Mouse (Mus musculus) urinary bladder, adult 18-20 months (tissue): Measurements from ENCODE around the gene Fam71a.
"Not testable (repeated sequence)": the region's sequence is repeated elsewhere in the genome, so short reads cannot be mapped to it uniquely, and the experiment has no call there.

Source experiments
- DNase-seq, 2 experiments: peaks; one replicate each; pipeline ENCODE4 v3.0.0; 2022; ENCODE audit warnings: low spot score in 2 of 2, mixed read lengths in 2 of 2

Fam71a gene

GRCm38 (mm10) chr1:191182431-191183162, 18.0 kb upstream of the Fam71a start:
- DNase-seq = peak; percentile 56 to 66

DNA sequence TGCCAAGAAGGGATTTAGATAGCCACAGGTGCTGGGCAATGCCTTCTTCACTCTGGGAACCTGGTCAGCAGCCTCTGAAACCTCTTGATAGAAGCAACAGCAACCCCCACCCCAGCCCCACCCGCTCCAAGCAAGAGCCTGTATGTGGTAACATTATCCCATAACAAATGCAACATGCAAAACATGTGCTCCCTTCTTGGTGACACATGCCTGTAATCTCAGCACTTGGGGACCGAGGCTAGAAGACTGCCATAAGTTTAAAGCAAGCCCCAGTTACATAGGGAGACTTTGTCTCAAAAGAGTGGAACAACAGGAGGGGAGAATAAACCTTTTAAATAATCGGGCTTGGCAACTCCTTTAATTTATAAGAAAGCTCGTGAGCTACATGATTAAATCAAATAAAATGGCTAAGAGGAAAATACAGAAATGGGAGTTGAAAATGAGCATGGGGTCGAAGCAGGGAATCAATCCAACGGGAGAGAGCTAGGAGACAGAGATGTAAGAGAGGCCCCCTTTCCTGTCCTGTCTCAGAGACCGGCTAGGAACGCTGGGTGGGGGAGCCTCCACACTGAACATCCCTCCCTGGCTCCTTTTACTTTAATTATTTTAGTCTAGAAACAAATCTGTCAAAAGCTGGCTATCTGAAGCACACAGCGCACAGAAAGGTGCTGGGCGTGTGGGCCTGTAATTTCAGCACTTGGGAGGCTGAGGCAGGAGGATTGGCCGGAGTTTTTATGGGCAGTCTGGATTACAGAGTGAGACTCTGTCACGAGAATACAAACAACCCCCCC, 17.0 kb upstream of the Fam71a start:
- DNase-seq = no peak

DNA sequence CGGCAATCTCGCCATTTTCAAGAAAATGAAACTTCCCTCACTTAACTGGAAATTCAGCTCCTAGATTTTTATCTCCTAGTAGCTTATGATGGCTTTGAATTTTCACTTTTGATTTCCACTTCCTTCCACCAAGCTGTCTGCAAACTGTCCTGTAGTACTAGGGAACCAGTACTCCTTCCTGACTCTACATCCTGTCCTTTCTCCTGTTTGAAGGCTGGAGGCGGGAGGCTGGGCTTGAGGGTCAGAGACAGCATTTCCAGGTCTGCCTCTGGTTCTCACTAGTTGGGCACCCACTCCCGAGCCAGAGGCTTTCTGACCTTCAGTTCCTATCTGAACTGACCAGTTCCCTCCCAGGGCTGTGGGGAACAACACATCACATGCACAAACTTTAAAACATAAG, 15.8 kb upstream of the Fam71a start:
- DNase-seq = no peak

DNA sequence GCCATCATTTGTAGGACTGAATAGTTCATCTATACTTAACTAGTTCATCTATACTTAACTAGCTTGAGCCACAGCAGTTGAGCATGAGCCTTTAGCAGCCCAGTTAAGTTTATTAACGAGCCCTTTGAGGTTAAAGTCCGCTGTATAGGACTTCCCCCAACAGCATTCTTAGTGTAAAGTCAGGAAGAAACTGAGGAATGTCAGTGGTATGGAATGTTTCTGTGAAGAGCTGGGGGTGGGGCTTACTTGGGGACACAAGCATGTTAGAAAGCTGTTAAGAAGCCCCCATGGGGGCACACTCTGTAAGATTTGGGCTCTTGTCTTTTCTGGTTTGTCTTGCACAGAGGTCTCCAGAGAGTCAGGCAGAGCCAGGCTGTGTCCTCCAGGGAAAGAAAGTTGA, 15.2 kb upstream of the Fam71a start:
- DNase-seq = no peak

- DNase-seq = no peak
These were observed 14.0 kb upstream of the Fam71a start for GRCm38 (mm10) chr1:191178511-191179188.

DNA sequence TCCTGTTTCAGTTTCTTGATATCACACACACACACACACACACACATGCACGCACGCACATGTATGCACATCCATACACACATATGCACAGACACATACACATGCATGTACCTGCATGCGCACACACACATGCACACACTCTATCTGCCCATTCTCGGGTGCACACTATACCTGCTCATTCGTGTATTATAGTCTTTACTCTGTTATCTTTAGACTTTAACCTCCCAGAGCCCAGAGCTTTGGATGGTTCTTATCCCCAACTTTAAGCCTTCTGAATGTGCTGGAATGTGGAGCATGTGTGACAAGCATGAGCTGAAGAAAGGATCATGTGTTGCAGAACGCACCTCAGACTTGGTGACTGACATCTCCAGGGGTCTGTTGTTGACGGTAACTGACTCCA, 12.3 kb upstream of the Fam71a start:
- DNase-seq = no peak

GRCm38 (mm10) chr1:191172487-191172886, 7.9 kb upstream of the Fam71a start:
- DNase-seq = no peak

DNA sequence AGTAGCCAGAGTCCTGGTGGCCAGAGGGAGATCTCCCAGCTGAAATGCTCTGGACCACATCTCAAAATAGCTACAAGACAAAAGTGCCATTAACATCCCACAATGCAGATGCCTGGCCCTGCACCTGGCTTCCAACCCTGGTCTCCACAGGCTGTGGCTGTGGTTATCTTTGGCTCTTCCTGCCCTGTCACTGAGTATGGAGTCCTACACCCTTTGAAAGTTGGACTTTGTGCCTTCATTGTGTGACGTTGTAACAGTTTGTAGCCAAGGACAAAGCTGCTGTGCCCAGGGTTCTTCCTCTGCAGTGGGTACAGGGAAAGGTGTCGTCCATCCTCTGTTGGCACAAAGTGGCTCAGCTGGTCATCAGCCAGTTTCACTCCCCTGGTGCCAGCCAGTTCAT, 5.8 kb upstream of the Fam71a start:
- no peak for DNase-seq

GRCm38 (mm10) chr1:191166189-191166588, 1.6 kb upstream of the Fam71a start:
- no peak for DNase-seq

DNA sequence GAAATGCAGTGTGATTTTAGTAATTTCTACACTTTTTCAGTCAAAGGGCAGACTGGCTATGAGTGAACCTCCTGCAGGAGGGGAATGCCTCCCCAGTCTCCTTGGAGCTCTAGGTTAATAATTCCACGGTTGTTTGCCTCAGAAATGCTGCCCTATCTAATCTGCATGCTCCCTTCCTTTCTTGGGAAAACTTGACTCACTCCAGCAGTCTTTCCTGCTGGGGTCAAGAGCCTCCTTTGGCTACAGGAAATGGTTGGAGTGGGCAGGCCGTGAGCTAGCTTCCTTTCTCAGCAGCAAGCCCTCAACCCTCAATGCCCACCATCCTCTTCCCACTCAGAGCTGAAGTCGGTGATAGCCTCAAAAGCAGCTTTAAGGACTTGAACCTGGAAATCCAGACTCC, 10.3 kb downstream of the Fam71a start:
- DNase-seq = no peak

DNA sequence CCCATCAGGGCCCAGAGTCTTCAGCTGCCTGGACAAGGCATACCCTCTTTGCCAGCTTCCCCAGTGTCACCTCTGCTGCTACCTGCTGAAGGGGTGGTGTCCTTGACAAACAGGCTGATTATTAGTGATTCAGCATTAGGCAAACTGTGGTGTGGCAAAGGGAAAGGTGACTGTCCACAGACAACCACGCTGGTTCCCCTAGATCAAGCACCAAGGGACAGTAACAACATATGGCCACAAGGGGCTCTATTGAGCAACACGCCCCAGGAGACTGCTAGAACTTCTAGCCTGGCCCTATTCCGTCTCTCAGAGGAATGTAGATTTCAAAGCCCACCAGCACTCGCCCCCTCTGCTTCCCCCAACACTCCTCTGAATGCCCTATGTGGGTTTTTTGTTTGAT, 11.6 kb downstream of the Fam71a start:
- peak; percentile 25 to 30 for DNase-seq

DNA sequence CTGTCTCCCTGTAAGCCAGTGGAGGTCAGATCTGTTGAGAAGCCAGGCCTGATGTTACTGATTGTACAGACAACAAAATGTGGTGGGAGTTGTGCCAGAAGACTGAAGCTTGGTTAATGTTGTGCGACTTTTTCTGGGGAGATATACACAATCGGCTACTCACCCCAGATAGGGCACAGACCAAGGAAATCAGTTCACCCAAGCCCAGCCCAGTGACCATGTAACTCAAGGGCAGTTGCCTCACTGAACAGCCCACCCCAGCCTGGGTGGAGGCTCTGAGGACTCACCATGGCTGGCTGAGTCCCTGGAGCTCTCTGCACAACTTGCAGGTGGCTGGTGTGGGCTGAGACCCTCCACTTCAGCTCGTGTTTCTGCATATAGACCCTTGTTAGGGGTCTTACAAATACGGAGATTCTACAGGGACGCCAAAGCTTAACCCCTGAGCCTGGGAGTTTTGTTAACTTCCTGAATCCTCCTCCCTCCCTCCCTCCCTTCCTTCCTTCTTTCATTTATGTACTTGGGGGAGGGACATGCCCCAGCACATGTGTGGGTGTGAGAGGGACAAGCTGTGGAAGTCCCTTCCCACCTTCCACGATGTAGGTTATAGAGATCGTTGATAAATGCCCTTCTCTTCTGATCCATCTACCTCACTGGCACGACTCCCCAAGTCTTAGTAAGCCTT, 13.6 kb downstream of the Fam71a start:
- DNase-seq = no peak

- DNase-seq = not testable (repeated sequence)
These were observed 15.1 kb downstream of the Fam71a start for GRCm38 (mm10) chr1:191149489-191149888.

GRCm38 (mm10) chr1:191140983-191141382, 23.6 kb downstream of the Fam71a start:
- no peak for DNase-seq

GRCm38 (mm10) chr1:191138874-191139495, 25.6 kb downstream of the Fam71a start:
- no peak for DNase-seq

DNA sequence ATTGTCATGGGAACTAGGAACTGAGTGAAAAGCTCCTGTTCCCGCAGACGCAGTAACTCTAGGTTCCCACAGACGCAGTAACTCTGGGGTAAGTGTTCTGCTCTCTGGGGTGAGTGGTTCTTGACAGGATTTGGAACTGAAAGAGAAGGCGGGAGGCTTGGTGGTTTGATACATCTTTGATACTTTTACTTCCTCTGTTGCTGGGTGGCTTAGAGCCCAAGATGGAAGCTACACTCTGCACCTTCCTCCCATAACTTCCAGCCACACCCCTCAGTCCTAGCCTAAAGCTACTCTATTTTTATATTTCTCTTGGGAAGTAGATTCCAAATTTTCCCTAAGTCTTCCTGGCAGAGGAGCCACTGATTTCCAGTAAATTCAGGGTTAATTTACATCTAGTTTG, 26.2 kb downstream of the Fam71a start:
- no peak for DNase-seq

DNA sequence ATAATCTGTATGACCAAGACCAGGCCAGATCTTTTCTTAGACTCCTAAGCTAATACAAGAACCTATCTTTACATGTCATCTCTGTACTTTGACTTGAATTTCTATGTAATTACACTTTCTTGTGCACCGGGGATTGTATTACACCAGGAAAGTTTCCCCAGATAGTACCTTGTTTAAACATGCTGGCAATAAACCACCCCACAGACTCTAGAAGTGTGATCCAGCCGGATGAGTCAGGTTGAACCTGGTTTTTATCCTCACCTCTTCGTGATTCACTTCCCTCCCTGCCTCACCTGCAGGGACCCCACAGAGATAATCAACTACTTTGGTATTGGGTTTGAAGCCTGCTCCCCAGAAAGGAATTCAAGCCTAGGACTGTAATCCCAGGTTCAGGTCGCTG, 29.2 kb downstream of the Fam71a start:
- no peak for DNase-seq

DNA sequence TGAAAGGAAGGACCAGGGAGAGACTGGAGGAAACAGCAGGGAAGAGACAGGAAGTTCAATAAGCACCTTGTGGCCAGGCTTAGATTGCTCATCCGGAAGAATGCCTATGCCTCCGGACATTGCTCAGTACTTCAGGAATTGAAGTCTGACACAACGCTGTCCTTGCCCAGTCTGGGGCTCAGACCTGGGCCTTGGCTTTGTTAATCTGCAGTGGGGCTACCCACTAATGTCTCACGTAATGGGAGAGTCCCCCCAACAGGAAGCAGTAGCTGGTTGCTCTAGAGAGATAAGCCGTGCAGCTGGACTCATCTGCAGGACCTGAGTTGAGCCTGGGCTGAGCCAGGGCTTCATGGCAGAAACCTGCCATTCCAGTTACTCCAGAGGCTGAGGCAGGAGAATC, 31.7 kb downstream of the Fam71a start:
- no peak for DNase-seq

DNA sequence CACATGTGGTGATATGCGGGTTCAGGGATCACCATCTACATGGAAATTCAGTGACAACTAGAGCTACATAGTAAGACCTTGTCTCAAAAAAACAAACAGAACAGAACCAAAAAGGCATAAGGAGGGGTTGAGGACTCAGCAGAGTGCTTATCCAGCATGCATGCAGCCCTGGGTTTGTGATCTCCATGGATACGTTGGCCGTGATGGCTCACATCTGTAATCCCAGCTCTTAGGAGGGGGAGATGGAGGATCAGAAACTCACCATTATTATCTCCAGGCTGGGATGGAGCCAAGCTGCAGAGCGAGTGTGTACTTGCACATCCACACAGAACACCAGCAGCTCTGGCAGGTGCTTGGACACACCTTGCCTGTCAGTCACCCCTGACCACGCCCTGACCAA, 32.4 kb downstream of the Fam71a start:
- DNase-seq = no peak

- DNase-seq = no peak
These were observed 32.9 kb downstream of the Fam71a start for GRCm38 (mm10) chr1:191131692-191132091.

DNA sequence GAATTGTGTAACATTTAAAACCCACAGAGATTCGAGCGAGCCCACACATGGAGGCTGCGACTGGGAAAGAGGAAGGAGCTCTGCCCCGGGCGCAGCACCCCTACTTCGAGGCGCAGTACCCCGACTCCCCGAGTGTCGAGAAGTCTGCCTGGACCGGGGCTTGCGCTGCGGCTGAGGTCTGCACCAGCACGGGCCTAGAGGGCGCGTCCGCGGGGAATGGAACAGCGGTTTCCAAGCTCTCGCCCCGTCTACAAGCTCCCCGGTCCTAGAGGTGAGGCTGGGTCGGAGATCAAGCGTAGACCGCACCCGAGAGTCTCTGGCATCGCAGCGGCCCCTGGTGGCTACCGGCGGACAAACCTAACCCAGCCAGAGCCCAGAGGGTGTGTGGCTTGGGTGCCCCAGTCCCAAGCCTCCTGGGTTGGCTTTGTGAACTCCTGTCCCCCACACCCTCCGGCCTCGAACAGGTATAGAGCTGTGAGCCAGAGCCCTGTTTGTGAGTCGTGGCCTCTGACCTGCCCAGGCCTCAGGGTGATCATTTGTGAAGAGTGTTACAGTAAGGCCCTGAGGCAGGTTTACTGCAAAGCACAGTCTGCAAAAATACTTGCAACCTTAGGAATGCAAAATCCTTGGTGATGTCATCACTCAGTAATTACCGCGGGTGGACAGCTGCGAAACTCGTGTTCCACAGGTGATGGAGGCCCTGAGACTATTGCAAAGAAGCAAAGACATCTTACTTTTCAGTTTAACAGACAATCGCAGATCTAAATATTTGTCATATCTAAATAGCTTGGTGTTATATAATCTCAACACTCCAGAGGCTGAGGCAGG, 38.6 kb downstream of the Fam71a start:
- DNase-seq = peak; percentile 29 to 62
